Mouse (Mus musculus) C2C12 (cell line): Measurements from ENCODE around the gene Nrp1.

Source experiments
- MAX ChIP-seq: IDR thresholded peaks from one replicate; pipeline ENCODE4 v1.6.1; 2011; ENCODE audit warnings: mild to moderate bottlenecking, control low read depth
- MYOG ChIP-seq: IDR thresholded peaks from one replicate; pipeline ENCODE4 v1.6.1; 2011; ENCODE audit not compliant: control insufficient read depth, insufficient read length; ENCODE audit errors: extremely low read depth

DNA sequence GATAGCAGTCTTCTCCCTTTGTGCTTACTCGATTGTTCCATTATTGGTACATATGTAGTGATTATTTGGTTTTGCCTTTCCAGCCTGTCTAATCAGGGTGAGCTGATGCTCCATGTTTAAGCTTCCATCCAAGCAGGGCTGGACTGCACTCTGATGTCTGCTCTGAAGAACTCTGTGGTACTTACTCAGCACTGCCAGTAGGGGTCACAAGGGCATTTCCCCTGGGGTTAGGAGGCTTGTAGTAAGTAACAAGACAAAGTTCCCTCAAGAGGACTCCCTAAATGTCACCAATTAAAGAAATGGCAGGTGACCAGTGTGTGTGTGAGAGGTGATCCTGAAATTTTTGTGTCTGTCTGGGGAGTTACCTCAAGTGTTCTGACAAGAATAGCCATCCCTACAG is 161.0 kb downstream of the Nrp1 start:
- TF ChIP-seq MYOG (no peak), MAX (no peak)
